11 mouse cellular contexts compared by ENCODE assay signal in the genomic region with DNA sequence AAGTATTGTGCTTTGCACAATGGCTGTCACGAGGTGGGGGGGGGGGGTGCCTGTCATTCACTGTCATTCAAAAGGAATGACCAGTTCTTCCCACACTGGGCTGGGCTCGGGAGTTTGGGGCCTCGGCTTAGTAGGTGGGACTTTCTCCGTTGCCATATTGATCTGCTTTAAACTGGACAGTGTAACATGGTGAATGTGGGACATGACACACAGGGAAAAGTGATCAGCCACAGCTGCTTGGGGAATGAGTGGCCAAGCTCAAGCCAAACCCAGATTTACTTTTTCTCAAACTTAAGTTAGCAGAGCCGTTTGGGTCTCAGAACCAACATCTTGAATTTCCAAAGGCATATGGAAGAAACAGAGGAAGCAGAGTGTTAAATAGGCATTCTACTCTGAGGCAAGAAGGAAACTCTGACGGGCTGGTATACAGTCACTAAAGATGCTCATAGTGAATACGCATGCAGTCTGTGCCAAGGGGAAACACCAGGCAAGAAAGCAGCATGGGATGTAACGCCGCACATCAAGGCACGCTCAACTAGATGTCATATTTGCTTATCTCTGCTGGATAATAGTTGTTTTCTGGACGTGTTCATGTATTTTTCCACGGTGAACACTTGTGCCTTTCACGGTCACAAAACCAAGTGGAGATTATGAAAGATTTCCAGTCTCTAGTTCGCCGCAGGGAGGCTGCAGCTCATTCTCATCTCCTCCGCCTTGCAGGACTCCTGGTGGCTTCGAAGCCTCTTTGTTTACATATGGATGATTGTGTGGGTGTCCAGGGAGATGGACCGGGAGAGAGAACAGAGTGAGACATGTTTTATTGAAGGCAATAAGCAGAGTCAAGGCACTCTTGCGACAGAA.
A peak's percentile ranks its signal among the peaks of the same experiment; 100 is the strongest.
DNase-seq lines count a peak whose midpoint lies in the region; ATAC-seq and TF ChIP-seq lines count a peak whose summit lies in the region.
"Had no signal": no experiment of that assay in that cellular context is flagged by ENCODE, and none has a peak within 500 bp of the region (broad histone marks: within the 10 kb centered on the region; RNA-seq: fewer than 3 reads in every experiment).

No protein-coding gene starts in this region.

- no peak; the same call in 1 of the 2 replicates for TF ChIP-seq CTCF in lung, embryonic 14.5 days (IDR thresholded peaks at IDR 0.05; ENCODE audit: low read depth)
- no peak for TF ChIP-seq CTCF in lung, adult 2 months (IDR thresholded peaks at IDR 0.05; ENCODE audit: insufficient read depth, low read length)
- TF ChIP-seq CTCF in layer of hippocampus, adult 2 months (conservative IDR thresholded peaks at IDR 0.05): no peak

- no peaks in the 10 kb centered on the region for H3K27me3 ChIP-seq in embryonic facial prominence, embryonic 14.5 days (replicated peaks; ENCODE audit: control insufficient read depth, insufficient read depth, low read length)
- no peaks in the 10 kb centered on the region for H3K27me3 ChIP-seq in embryonic facial prominence, embryonic 10.5 days (replicated peaks; ENCODE audit: low read depth, poor library complexity, severe bottlenecking)
- no peaks in the 10 kb centered on the region for H3K27me3 ChIP-seq in lung, embryonic 14.5 days (ENCODE audit: insufficient read depth, low read length)
- no peaks in the 10 kb centered on the region for H3K27me3 ChIP-seq in stomach, embryonic 16.5 days (ENCODE audit: control insufficient read depth, insufficient read depth, low read length)
- H3K27me3 ChIP-seq: limb, embryonic 12.5 days had no signal

- H3K27ac ChIP-seq in embryonic facial prominence, embryonic 14.5 days (replicated peaks; ENCODE audit: low read depth, low read length): peak overlapping the region; percentile 8; the same call in 1 of the 2 replicates
- no peak overlapping the region for H3K27ac ChIP-seq in embryonic facial prominence, embryonic 10.5 days (replicated peaks)
- peak overlapping the region; percentile 55 for H3K27ac ChIP-seq in lung, embryonic 14.5 days (ENCODE audit: low read depth)
- peak overlapping the region; percentile 73 for H3K27ac ChIP-seq in stomach, embryonic 16.5 days (ENCODE audit: low read length)
- H3K27ac ChIP-seq in layer of hippocampus, adult 2 months: no peak overlapping the region
- H3K27ac ChIP-seq: limb, embryonic 12.5 days had no signal

- H3K4me1 ChIP-seq in embryonic facial prominence, embryonic 14.5 days (ENCODE audit: control insufficient read depth, insufficient read depth, low read length): peaks cover 23% of the 10 kb centered on the region
- peaks cover 16% of the 10 kb centered on the region for H3K4me1 ChIP-seq in embryonic facial prominence, embryonic 10.5 days
- no peaks in the 10 kb centered on the region; the same call in 1 of the 2 replicates for H3K4me1 ChIP-seq in lung, embryonic 14.5 days (ENCODE audit: insufficient read depth)
- H3K4me1 ChIP-seq in lung, adult 2 months (ENCODE audit: control insufficient read depth, insufficient read depth, low read length): no peaks in the 10 kb centered on the region; the same call in 1 of the 2 replicates
- peaks cover 22% of the 10 kb centered on the region for H3K4me1 ChIP-seq in stomach, embryonic 16.5 days (ENCODE audit: control insufficient read depth, insufficient read depth, low read length)

- WGBS in embryonic facial prominence, embryonic 14.5 days: 75% methylated on average over 19 of the region's 19 CpGs
- 84% methylated on average over 19 of the region's 19 CpGs for WGBS in embryonic facial prominence, embryonic 10.5 days
- 43% methylated on average over 19 of the region's 19 CpGs for WGBS in lung, embryonic 14.5 days
- 70% methylated on average over 19 of the region's 19 CpGs for WGBS in lung, adult 2 months
- 62% methylated on average over 19 of the region's 19 CpGs for WGBS in stomach, embryonic 16.5 days

- no peak overlapping the region for H3K4me3 ChIP-seq in embryonic facial prominence, embryonic 14.5 days (ENCODE audit: low read depth, low read length)
- H3K4me3 ChIP-seq in embryonic facial prominence, embryonic 10.5 days: no peak overlapping the region
- no peak overlapping the region for H3K4me3 ChIP-seq in lung, embryonic 14.5 days (ENCODE audit: low read depth, low read length)
- H3K4me3 ChIP-seq in lung, adult 2 months (replicated peaks; ENCODE audit: extremely low read depth, low read depth, low read length): no peak overlapping the region
- no peak overlapping the region for H3K4me3 ChIP-seq in stomach, embryonic 16.5 days (replicated peaks; ENCODE audit: low read length)
- H3K4me3 ChIP-seq in layer of hippocampus, adult 2 months: no peak overlapping the region
- H3K4me3 ChIP-seq: limb, embryonic 12.5 days had no signal

- no peak for TF ChIP-seq POLR2A in lung, adult 2 months (IDR thresholded peaks at IDR 0.05; ENCODE audit: borderline replicate concordance, extremely low read depth, low read depth, low read length)

- H3K9me3 ChIP-seq in embryonic facial prominence, embryonic 14.5 days (ENCODE audit: control insufficient read depth, low read length): no peaks in the 10 kb centered on the region
- H3K9me3 ChIP-seq in embryonic facial prominence, embryonic 10.5 days: no peaks in the 10 kb centered on the region
- no peaks in the 10 kb centered on the region for H3K9me3 ChIP-seq in lung, embryonic 14.5 days (ENCODE audit: low read depth, low read length)
- no peaks in the 10 kb centered on the region for H3K9me3 ChIP-seq in stomach, embryonic 16.5 days (replicated peaks; ENCODE audit: control insufficient read depth, low read length)
- H3K9me3 ChIP-seq: limb, embryonic 12.5 days had no signal

- H3K4me2 ChIP-seq in embryonic facial prominence, embryonic 14.5 days (ENCODE audit: low read depth, low read length): no peak overlapping the region
- H3K4me2 ChIP-seq in lung, embryonic 14.5 days: no peak overlapping the region
- H3K4me2 ChIP-seq in stomach, embryonic 16.5 days (ENCODE audit: low read depth, low read length): no peak overlapping the region
- H3K4me2 ChIP-seq: limb, embryonic 12.5 days had no signal

- no peak for ATAC-seq in embryonic facial prominence, embryonic 14.5 days (ENCODE audit: low read depth)
- ATAC-seq in lung, embryonic 14.5 days (ENCODE audit: insufficient read depth): peak; percentile 72
- ATAC-seq in stomach, embryonic 16.5 days (ENCODE audit: insufficient read depth, low FRiP score): no peak
- ATAC-seq: activated CD4-positive, CD25-positive, alpha-beta regulatory T cell, adult 4 months had no signal

- H3K9ac ChIP-seq in embryonic facial prominence, embryonic 14.5 days (ENCODE audit: low read depth, low read length): no peak overlapping the region
- no peak overlapping the region for H3K9ac ChIP-seq in lung, embryonic 14.5 days
- H3K9ac ChIP-seq in stomach, embryonic 16.5 days (ENCODE audit: low read length): no peak overlapping the region
- H3K9ac ChIP-seq: limb, embryonic 12.5 days had no signal

- H3K36me3 ChIP-seq in embryonic facial prominence, embryonic 14.5 days (ENCODE audit: control insufficient read depth, insufficient read depth, low read length): no peaks in the 10 kb centered on the region
- no peaks in the 10 kb centered on the region for H3K36me3 ChIP-seq in embryonic facial prominence, embryonic 10.5 days (replicated peaks)
- no peaks in the 10 kb centered on the region for H3K36me3 ChIP-seq in lung, embryonic 14.5 days (ENCODE audit: insufficient read depth)
- no peaks in the 10 kb centered on the region for H3K36me3 ChIP-seq in stomach, embryonic 16.5 days (ENCODE audit: control insufficient read depth, insufficient read depth, low read length)
- H3K36me3 ChIP-seq: limb, embryonic 12.5 days had no signal

- no peak for DNase-seq in embryonic facial prominence, embryonic 14.5 days (ENCODE audit: low spot score)
- no peak for DNase-seq in embryonic facial prominence, embryonic 10.5 days (ENCODE audit: low spot score)
- peak; percentile 63 for DNase-seq in lung, embryonic 14.5 days
- no peak for DNase-seq in lung, adult 2 months
- DNase-seq in lung, postnatal 4 days: peak; percentile 21 to 44
- DNase-seq in kidney, postnatal 36 days: no peak
- DNase-seq in layer of hippocampus, adult 2 months (ENCODE audit: low spot score in 2 of 2): no peak
- DNase-seq: thymus, postnatal 4 days had no signal

Comparison
In these comparisons a context has a peak if more than half of its experiments do, and no peak if none do; other contexts are left out.
1. DNase-seq: peak in lung, embryonic 14.5 days (single experiment) and lung, postnatal 4 days (2 of 2); none in embryonic facial prominence, embryonic 14.5 days (single experiment), embryonic facial prominence, embryonic 10.5 days (single experiment), lung, adult 2 months (single experiment), kidney, postnatal 36 days (0 of 2) and layer of hippocampus, adult 2 months (0 of 2).
2. H3K27ac ChIP-seq: peak in embryonic facial prominence, embryonic 14.5 days (single experiment), lung, embryonic 14.5 days (single experiment) and stomach, embryonic 16.5 days (single experiment); none in embryonic facial prominence, embryonic 10.5 days (single experiment) and layer of hippocampus, adult 2 months (single experiment).